Mouse (Mus musculus) frontal cortex, postnatal 36 days (tissue): ENCODE data around the gene Milr1.
"Not testable (repeated sequence)": the region's sequence is repeated elsewhere in the genome, so short reads cannot be mapped to it uniquely, and the experiment has no call there.

Source experiments
- DNase-seq, 2 experiments: peaks; one replicate each; pipeline ENCODE4 v3.0.0; 2022; ENCODE audit warnings: low spot score in 2 of 2

The Milr1 gene

DNA sequence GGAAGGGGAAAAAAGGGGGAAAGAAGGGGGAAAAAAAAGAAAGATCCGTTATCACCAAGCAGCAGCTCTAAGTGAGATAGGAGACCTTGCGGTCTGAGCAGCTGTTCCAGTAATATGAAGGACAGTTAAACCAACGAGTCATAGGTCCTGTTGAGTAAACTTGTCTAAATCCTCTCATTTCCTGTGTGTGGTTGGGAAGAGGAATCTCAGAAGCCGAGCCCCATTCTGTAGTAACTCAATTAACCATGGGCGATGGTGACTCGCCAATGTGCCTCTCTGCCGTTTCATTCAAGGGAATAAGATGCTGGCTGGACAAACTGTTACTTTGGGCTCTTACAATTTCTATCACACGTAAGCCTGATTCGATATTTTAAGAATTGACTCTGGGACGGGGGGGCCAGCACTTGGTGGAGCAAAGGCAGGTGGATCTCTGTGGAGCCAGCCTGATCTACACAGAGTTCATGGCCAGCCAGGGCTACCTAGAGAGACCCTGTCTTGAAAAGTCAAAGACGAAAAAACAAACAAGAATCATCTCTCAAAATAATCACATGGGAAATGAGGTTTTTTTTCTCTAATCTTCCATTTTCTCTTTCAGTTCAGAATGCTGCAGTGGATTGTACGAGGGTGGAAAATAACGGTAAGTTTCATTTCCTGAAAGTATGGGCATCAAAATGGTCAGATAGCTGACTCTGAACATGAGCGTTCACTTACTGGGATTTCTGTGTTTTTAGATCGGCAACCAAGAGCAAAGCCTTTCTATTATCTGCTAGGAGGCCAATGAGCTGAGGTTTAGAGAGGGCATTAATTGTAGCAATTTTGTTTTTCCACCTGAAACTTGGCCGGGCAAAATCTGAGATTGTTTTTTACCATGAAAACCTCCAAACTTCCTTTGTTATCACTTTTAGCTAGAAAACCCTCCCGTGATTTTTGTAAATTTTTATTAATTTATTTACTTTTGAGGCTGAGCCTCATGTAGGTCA lies at the start of gene Milr1:
Milr1 (plus strand) TSS at position 188 of the 980 bp plus-strand sequence.
- DNase-seq: no peak

- DNase-seq: no peak
Measured at GRCm38 (mm10) chr11:106701589-106701988, 49.4 kb upstream of the Milr1 start.

GRCm38 (mm10) chr11:106702584-106702983 lies 48.4 kb upstream of the Milr1 start:
- DNase-seq: no peak

GRCm38 (mm10) chr11:106703931-106704330 lies 47.1 kb upstream of the Milr1 start:
- no peak for DNase-seq

DNA sequence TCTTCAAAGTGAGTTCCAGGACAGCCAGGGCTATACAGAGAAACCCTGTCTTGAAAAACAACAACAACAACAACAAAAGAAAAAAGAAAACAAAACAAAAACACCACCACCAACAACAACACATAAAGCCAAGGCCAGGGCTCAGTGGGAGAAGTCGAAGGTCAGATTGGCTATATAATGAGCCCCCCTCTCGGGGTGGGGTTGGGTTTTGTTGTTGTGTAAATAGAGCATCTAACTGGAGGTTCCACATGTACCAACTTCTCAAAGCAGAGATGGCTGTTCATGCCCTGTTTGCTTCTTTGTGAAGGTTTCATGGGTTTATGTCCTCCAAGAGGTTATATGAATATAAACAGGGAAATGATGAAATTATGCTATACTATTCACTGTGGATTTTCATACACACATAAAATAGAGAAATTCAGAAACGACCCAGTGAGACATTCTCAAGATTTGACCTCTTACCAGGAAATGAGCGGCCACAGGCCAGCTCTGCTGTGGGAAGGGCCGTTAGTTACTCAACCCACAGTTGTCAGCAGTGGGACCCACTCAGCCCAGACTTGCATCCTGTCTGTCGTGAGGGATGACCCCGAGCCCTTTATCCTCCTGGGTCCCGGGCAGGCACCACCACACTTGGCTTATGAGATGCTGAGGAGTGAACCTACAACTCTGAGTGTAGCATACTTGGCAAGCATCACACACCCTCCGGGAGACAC lies 46.5 kb upstream of the Milr1 start:
- DNase-seq: no peak

DNA sequence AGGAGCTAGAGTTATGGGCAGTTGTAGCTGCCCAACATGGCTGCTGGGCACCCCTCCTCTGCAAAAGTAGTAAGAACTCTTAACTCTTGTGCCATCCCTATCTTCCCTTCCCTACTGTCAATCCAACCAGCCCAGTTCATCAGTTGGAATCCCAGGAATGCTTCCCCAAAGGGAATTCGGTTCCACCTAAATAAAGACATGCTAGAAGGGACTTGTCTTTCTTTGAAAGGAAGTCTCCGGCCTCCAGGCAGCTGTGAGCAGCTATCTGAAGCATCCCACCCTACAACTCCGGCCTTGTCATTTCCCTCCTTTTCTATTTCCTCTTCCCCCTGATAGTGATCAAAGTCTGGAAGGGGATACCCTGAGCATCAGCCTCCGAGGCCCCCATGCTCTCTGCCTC lies 44.8 kb upstream of the Milr1 start:
- no peak for DNase-seq

GRCm38 (mm10) chr11:106707085-106707484 lies 43.9 kb upstream of the Milr1 start:
- no peak for DNase-seq

- no peak for DNase-seq
Measured at GRCm38 (mm10) chr11:106707866-106708265, 43.2 kb upstream of the Milr1 start.

DNA sequence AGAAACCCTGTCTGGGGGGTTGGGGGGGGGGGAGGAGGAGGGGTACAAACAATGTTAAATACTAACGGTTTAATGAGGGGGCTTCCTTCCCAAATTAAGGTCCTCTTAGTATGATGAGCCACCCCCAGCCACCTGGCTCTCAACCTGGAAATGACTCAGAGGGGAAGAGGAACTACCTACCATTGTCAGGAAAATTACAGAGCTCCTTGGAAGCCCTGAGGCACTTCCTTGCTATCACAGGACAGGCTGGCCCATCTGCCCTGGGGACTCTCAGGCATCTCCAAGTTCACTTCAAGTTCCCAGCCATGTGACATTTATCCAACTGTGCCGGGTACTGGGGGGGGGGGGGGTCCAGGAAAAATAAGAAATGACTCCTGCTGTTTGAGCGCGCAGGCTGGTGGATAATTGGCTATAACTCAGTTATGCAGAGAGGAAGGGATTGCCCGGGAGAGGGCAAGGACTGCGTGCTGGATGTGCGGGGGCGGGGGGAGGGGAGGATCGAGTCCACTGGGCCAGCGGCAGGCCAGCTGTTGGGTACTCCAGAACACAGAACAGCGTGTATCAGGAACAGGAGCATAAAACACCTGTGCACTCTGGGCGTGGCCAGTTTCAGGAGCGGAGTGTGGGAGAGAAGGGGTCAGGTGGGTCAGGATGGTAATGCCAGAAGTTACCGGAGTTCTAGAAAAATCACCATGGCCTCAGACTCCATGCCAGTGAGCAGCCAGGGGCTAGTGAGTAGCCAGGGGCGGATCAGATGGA lies 41.6 kb upstream of the Milr1 start:
- no peak for DNase-seq

DNA sequence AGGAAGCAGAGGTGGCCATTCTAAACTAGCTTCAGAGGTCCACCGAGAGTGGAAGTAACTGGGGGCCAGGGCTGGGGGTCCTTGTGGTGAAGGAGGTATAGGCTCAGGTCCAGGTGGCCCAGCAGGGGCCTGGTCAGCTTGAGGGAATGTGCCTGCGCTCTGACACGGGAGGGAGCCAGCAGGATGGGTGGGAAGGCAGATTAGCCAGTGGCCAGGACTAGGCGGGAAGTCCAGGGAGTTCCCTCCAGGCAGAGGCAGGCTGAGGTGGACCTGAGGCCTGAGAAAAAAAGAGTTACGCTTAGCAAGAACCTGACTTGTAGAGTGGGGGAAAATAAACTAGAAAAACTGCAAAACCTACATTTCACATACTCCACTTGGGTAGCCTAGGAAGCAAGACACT lies 40.2 kb upstream of the Milr1 start:
- no peak for DNase-seq

DNA sequence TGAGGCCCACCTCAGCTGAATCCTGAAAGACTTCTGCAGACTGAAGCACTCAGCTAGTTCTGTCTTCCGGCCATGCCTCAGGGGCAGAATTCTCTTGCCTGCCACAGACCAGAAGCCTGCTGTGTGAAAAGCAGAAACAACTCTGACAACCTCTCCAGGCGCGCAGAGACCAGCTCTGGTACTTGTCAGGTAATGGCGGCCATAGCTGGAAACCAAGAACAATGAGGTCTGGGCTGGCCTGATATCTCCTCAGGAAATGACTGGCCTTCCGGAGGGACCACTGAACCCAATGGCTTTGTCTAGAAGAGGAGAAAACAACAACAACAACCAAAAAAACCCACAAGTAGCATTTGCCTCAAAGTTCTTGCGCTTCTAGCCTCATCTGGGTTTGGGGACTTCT lies 36.0 kb upstream of the Milr1 start:
- no peak for DNase-seq

DNA sequence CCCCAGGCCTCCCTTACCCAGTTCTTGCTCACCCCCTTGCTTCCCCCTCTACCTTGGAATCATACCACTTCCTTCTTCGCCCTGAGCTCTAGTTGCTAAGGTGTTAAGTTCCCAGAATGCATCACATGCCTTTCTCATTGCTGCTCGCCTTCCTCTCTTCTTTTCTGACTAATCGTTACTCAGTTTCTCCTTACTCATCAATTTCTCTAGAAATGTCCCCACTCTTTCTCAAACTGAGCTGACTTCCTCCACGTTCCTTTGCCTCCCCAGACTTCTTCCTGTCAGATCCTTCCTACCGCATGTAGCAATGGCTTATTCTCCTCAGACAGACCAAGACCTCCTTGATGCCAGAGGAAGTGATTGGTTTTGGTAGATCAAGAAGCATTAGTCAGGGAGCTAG lies 34.5 kb upstream of the Milr1 start:
- no peak for DNase-seq

- DNase-seq: no peak
Measured at GRCm38 (mm10) chr11:106720379-106720778, 30.6 kb upstream of the Milr1 start.

- no peak for DNase-seq
Measured at GRCm38 (mm10) chr11:106722831-106723361, 28.1 kb upstream of the Milr1 start.

DNA sequence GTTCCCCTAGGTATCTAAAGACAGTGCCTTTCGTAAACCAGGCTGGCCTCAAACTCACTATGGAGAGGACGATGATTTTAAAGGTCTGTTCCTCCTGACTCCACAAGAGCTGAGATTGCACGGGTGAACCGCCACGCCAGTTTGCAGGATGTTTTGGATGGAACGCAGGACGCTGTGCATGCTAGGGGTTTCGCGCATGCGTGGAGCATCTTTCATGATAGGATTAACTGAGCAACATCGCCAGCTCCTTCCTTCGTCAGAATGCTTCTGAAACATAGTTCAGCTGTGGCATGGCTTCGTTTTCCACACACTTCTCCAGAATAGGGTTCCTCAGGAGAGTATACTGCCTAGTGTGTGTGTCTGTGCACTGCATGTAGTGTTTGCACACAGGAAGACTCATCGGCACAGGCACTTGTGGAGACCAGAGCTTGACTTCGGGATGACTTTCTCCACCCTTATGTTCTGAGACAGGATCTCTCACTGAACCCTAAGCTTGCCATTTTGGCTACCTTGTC lies 27.4 kb upstream of the Milr1 start:
- DNase-seq: no peak

- DNase-seq: no peak
Measured at GRCm38 (mm10) chr11:106724176-106724915, 26.7 kb upstream of the Milr1 start.

DNA sequence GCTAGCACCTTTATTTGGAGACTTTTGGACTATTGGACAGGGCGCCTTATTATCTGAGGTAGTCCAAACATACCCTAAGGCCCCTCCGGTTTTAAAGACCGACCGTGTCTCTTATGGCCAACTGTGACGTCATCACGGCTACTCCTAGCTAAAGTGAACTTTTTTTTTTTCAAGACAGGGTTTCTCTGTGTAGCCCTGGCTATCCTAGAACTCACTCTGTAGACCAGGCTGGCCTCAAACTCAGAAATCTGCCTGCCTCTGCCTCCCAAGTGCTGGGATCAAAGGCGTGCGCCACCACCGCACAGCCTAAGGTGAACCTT lies 26.1 kb upstream of the Milr1 start:
- DNase-seq: not testable (repeated sequence)

GRCm38 (mm10) chr11:106727967-106728366 lies 23.1 kb upstream of the Milr1 start:
- DNase-seq: no peak

GRCm38 (mm10) chr11:106728402-106729366 lies 22.3 kb upstream of the Milr1 start:
- DNase-seq: no peak

DNA sequence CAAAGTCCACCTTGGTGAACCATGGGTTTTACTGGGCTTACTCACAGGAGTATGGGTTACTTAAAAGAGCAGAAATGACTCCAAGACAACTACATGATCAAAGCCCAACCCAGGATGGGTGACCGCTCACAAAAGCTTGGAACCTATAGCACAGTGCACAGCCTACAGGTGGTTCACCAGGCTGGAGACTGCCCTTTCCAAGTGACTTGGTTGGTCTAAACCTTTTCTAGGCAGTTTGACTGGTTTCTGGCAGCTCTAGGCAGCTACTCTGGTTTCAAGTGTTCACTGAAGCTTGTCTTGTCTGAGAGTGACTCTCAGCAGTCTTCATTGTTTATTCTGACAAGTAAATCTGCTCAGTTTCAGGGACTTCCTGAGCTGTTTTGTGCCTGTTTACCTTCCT lies 21.4 kb upstream of the Milr1 start:
- DNase-seq: no peak
